Comparison of ENCODE assay signal across 8 mouse cellular contexts in genomic region chr9:23009462-23010183, GRCm38 (mm10).
DNase-seq lines count a peak whose midpoint lies in the region; ATAC-seq and TF ChIP-seq lines count a peak whose summit lies in the region.

No protein-coding gene starts in this region.

- no peak for TF ChIP-seq POLR2A in kidney, adult 2 months (IDR thresholded peaks at IDR 0.05; ENCODE audit: low read depth, low read length)

- DNase-seq in kidney, postnatal 0 days (ENCODE audit: low spot score) = no peak
- DNase-seq in kidney, adult 2 months = no peak
- no peak for DNase-seq in embryonic facial prominence, embryonic 14.5 days (ENCODE audit: low spot score)
- DNase-seq in intestine, embryonic 14.5 days (ENCODE audit: low spot score) = no peak
- peak; percentile 37 for DNase-seq in neural tube, embryonic 10.5 days (ENCODE audit: extremely low spot score, low spot score)
- no peak for DNase-seq in urinary bladder, postnatal 10 days (ENCODE audit: low spot score)
- no peak for DNase-seq in yolk sac, embryonic 10.5 days (ENCODE audit: low spot score)
- DNase-seq in cerebellum, adult 9-11 months = no peak

- peak overlapping the region; percentile 13; the same call in 1 of the 2 replicates for H3K4me2 ChIP-seq in kidney, postnatal 0 days (ENCODE audit: low read length)
- H3K4me2 ChIP-seq in embryonic facial prominence, embryonic 14.5 days (ENCODE audit: low read depth, low read length) = peak overlapping the region; percentile 36
- peak overlapping the region; percentile 35 for H3K4me2 ChIP-seq in intestine, embryonic 14.5 days (ENCODE audit: low read length)

- 18% methylated on average over 24 of the region's 24 CpGs for WGBS in kidney, postnatal 0 days
- WGBS in kidney, adult 2 months = 36% methylated on average over 24 of the region's 24 CpGs
- WGBS in embryonic facial prominence, embryonic 14.5 days = 8% methylated on average over 24 of the region's 24 CpGs
- WGBS in intestine, embryonic 14.5 days = 16% methylated on average over 24 of the region's 24 CpGs

- ATAC-seq in kidney, postnatal 0 days (replicated peaks; ENCODE audit: low FRiP score, low read depth) = no peak
- 0 out of 2 replicates have a peak, but pooled peaks have one; percentile 4 for ATAC-seq in embryonic facial prominence, embryonic 14.5 days (ENCODE audit: low read depth)
- ATAC-seq in intestine, embryonic 14.5 days (replicated peaks; ENCODE audit: low FRiP score, low TSS enrichment, low read depth) = no peak

- no peaks in the 10 kb centered on the region for H3K9me3 ChIP-seq in kidney, postnatal 0 days (replicated peaks; ENCODE audit: low read length)
- no peaks in the 10 kb centered on the region for H3K9me3 ChIP-seq in embryonic facial prominence, embryonic 14.5 days (ENCODE audit: control insufficient read depth, low read length)
- H3K9me3 ChIP-seq in intestine, embryonic 14.5 days (ENCODE audit: control insufficient read depth, low read length) = no peaks in the 10 kb centered on the region

- no peaks in the 10 kb centered on the region for H3K36me3 ChIP-seq in kidney, postnatal 0 days (ENCODE audit: insufficient read depth, low read length)
- H3K36me3 ChIP-seq in kidney, adult 2 months (ENCODE audit: control insufficient read depth, insufficient read depth, low read length) = no peaks in the 10 kb centered on the region
- H3K36me3 ChIP-seq in embryonic facial prominence, embryonic 14.5 days (ENCODE audit: control insufficient read depth, insufficient read depth, low read length) = no peaks in the 10 kb centered on the region
- no peaks in the 10 kb centered on the region for H3K36me3 ChIP-seq in intestine, embryonic 14.5 days (ENCODE audit: control insufficient read depth, insufficient read depth, low read length)

- H3K9ac ChIP-seq in kidney, postnatal 0 days (ENCODE audit: low read depth, low read length) = no peak overlapping the region
- H3K9ac ChIP-seq in embryonic facial prominence, embryonic 14.5 days (ENCODE audit: low read depth, low read length) = no peak overlapping the region
- no peak overlapping the region for H3K9ac ChIP-seq in intestine, embryonic 14.5 days (ENCODE audit: low read length)

- no peak overlapping the region for H3K27ac ChIP-seq in kidney, postnatal 0 days
- H3K27ac ChIP-seq in kidney, adult 2 months (ENCODE audit: insufficient read depth, low read depth, low read length) = no peak overlapping the region
- H3K27ac ChIP-seq in embryonic facial prominence, embryonic 14.5 days (replicated peaks; ENCODE audit: low read depth, low read length) = no peak overlapping the region; the same call in 1 of the 2 replicates
- no peak overlapping the region for H3K27ac ChIP-seq in intestine, embryonic 14.5 days (ENCODE audit: low read depth)

- H3K4me3 ChIP-seq in kidney, postnatal 0 days (replicated peaks; ENCODE audit: low read depth, low read length) = no peak overlapping the region
- no peak overlapping the region for H3K4me3 ChIP-seq in kidney, adult 2 months (ENCODE audit: insufficient read depth, low read depth, low read length)
- peak overlapping the region; percentile 7; the same call in 1 of the 2 replicates for H3K4me3 ChIP-seq in embryonic facial prominence, embryonic 14.5 days (ENCODE audit: low read depth, low read length)
- H3K4me3 ChIP-seq in intestine, embryonic 14.5 days (ENCODE audit: low read depth, low read length) = no peak overlapping the region

- peaks cover 18% of the 10 kb centered on the region for H3K4me1 ChIP-seq in kidney, postnatal 0 days (replicated peaks; ENCODE audit: insufficient read depth, low read length)
- H3K4me1 ChIP-seq in kidney, adult 2 months (ENCODE audit: control insufficient read depth, insufficient read depth, low read length) = peaks cover 5% of the 10 kb centered on the region; the same call in 1 of the 2 replicates
- H3K4me1 ChIP-seq in embryonic facial prominence, embryonic 14.5 days (ENCODE audit: control insufficient read depth, insufficient read depth, low read length) = peaks cover 35% of the 10 kb centered on the region
- peaks cover 37% of the 10 kb centered on the region for H3K4me1 ChIP-seq in intestine, embryonic 14.5 days (replicated peaks; ENCODE audit: control insufficient read depth, insufficient read depth, low read length)

- TF ChIP-seq CTCF in kidney, postnatal 0 days (IDR thresholded peaks at IDR 0.05; ENCODE audit: low read depth) = no peak
- no peak for TF ChIP-seq CTCF in kidney, adult 2 months (conservative IDR thresholded peaks at IDR 0.05; ENCODE audit: insufficient read depth, insufficient read length, low read depth, low read length)

- H3K27me3 ChIP-seq in kidney, postnatal 0 days (ENCODE audit: insufficient read depth, low read length) = no peaks in the 10 kb centered on the region
- H3K27me3 ChIP-seq in kidney, adult 2 months (replicated peaks; ENCODE audit: control insufficient read depth, insufficient read depth, low read length) = no peaks in the 10 kb centered on the region
- H3K27me3 ChIP-seq in embryonic facial prominence, embryonic 14.5 days (replicated peaks; ENCODE audit: control insufficient read depth, insufficient read depth, low read length) = peaks cover 18% of the 10 kb centered on the region; the same call in 1 of the 2 replicates
- 0 out of 2 replicates have a peak, but pooled peaks cover 3% of the 10 kb centered on the region for H3K27me3 ChIP-seq in intestine, embryonic 14.5 days (replicated peaks; ENCODE audit: control insufficient read depth, insufficient read depth, low read length)
